Mouse (Mus musculus): ENCODE results near the gene Ddr1.

The Ddr1 gene

DNA sequence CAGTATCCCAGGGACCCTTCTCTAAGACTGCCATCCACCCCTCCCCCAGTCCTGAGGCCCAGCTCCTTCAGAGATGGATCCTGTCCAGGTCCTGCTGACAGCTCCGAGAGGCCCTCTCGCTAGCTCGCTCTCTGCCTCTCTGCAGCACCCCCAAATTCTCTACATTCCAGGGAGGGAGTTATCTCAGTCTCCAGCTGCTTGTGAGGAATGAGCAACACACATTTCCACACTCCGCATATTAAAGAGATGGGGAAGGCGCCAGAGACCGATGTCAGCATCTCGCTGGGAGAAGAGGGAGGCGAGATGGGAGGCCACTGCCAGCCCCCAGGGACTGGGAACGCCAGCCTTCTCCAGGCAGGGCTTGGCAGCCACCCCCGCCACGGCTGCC lies 15.9 kb upstream of the Ddr1 start:
- DNase-seq: no peak

DNA sequence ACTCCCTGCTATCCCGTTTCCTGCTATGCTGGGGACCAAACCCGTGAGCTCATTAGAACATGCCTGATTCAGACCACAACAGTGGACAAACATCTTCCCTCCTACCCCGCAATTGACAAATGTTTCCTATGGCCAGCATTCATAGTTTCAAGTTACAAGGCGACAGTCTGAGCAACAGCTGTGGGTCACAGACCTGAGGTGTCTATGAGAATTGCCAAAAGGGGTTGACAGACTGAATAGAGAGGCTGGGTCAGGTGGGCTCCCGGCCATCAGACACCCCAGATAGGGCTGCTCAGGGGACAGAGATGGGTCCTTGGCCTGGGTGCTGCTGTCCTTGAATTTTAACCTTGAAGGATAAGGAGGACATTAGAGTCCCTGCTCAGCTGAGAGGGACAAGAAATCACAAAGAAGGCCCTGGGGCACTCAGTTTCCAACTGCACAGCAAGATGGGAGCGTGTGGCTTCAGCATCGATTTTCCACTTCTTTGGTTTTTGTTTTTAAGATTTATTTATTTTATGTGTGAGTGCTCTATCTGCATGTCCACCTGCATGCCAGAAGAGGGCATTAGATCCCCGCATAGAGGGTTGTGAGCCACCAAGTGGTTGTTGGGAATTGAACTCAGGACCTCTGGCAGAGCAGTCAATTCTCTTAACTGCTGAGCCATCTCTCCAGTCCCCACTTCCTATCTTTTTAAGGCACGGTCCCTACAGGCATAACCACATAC lies 15.4 kb upstream of the Ddr1 start:
- no peak for DNase-seq

DNA sequence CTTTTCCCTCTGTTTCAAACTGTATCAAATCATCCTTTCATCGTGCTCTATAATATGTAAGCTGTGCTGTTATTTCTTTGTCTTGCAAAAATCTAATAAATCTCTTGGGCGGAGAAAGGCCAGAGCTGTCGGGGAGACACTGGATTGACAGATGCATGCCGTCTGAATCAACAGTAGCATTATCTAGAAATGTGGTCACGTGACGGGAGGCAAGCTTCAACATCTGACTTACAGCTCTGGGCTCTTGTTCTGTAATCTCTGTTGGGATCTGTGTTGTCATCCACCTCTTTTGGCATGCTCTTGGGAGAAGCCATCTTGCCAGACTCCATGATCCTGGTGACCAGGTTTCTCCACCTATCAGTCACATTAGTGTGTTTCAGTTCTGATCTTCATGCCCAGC lies 12.7 kb upstream of the Ddr1 start:
- DNase-seq: no peak

DNA sequence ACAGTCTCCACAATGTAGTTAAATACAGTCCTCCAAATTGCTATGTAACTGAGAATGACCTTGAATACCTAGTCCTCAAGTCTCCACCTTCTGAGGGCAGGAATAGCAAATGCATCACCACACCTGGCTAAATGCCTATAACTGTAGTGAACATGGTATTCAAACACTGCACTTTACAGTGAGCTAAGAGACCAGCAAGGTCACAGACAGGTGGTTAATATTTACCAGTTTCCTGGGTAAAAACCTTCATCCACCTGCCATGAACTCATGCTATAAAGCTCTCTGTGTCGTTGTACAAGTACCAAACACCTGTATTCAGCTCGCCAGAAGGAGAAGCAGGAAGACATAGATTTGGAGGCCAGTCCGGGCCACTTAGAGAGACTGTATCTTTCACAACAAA lies 11.7 kb upstream of the Ddr1 start:
- no peak for DNase-seq

DNA sequence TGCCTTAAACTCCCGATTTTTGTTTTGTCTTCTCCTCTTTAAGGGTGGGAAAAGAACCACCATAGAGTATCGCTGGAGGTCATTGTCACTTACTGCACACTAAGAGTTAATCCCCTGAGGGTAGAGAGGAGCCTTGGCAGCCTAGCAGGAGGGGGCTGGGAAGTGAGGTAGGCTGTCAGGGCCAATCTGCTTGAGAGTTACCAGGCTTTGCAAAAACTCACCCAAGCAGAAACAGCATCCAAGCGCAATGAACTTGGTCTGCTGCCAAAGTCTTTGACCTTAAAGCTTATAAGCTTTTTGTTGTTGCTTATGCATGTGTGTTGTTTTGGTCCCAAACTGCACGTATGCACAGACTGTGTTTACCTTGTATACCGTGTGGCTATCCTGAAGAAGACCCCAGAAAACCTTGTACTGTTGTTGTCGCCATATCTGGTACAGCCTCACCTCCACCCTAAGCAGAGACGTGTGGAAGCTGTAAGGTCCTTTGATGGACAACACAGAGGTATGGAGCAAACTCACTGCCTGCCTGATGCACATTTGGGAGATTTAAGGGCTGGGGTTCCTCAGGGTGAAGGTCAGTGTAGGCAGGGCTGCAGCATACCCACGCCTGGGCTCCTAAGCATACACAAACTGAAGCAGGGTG lies 6.4 kb upstream of the Ddr1 start:
- peak; percentile 49 to 68 for DNase-seq

DNA sequence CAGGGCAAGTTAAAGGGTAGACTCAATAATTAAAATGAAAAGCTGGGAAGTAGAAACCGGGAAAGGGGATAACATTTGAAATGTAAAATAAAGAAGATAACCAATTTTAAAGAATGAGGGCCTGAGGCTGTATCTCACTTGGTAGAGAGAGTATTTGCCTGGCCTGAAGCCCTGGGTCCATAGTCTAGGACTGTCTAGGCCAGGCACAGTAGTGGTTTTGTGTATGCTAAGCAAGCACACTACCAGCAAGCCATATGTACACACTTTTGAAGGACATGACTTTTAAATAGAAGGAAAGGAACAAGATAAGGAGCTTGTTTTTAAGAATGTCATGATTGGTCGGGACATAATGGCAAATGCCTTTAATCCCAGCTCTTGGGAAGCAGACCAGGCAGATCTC lies 4.2 kb upstream of the Ddr1 start:
- DNase-seq: no peak

DNA sequence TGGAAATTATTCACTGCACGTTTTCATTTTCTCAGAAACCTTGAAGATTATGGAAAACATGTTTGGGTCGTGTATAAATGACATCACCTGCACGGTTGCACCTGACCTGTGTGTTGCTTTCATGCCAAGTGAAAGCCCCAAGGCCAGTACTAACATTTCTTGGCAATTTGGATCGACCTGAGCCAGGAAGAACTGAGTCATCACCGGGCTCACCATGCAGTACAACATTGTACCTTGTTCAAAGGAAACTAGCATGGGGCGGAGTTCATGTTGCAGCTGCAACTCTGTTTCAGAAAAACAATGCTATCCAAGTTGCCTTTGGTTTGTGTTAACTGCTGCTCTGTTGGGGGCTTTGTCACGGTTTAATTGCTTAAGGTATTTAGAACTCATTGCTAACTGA lies 3.5 kb upstream of the Ddr1 start:
- DNase-seq: no peak

DNA sequence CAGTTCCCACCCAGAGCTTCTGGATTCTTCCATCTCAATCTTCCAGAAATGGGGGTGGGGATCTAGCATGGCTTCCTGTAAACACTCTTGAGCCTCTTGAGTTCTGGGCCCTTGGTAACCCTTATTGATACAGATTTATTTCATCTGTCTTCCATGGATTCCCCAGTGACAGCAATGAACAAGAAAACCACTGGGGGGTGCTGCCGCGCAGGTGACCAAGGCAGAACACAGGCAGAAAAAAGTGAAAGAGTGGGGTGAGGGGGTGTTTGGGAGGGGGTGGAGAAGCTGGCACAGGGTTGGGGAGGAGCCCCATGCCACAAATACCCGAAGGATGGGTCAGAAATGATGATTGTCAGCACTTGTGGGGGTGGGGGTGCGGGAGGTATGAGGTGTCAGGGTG lies 1.4 kb upstream of the Ddr1 start:
- peak; percentile 70 to 85 for DNase-seq

DNA sequence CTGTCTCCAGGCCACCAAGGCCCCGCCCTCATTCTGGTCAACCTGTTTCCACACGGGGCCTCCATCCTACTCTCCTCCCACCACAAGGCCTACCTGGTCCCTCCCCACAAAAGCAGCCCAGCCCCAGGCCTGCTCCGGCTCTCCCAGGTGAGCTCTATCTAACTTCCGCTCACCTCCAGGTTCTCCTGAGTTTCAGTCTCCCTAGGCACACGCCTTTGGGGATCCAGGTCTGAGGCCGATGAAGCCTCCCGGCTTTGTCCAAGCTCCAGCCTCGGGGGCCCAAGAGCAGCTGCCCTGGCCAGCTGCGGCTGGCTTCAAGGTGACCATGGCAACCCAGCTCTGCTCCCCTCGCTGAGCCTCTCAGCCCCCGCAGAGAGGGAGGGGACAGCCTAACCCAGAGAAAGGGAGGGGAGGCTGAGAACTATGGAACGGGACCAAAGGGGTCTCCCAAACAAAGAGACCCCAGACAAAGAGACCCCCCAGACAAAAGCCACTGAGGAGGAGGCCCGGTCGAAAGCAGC lies 610 bp downstream of the Ddr1 start:
- peak in 1 of 2 experiments; percentile 37 for DNase-seq

DNA sequence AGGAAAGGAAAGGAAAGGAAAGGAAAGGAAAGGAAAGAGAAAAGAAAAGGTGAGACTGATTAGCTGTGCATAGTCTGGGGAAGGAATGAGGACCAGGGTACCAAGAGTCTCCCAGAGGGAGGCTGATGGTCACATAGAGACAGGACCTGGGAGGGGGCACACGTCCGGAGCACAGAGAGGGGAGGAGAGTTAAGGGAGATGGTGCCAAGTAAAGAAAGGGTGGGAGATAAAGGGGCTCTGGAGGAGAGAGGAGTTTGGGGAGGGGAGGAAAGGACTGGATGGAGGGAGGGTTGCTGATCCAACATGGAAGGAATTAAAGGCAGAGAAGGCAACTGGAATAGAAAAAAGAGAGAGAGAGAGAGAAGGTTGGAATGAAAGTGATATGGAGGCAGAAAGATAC lies 1.4 kb downstream of the Ddr1 start:
- no peak for DNase-seq

DNA sequence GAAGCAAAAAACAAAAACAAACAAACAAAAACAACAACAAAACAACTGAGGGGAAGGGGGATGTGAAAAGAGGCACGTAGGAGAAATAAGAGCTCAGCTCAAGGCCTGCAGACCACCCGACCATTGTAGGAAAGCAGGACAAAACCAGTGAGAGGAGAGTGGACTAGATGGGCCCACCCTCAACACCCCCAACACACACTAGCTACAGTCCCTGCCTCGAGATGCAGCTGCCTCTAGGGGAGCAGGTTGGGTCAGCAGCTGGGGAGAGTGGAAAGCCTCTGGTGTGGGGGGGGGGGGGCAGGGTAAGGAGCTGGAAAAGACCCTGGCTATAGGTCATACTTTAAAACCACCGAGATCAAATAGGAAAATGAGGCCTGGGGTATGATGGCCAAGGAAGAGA lies 1.8 kb downstream of the Ddr1 start:
- no peak for DNase-seq

DNA sequence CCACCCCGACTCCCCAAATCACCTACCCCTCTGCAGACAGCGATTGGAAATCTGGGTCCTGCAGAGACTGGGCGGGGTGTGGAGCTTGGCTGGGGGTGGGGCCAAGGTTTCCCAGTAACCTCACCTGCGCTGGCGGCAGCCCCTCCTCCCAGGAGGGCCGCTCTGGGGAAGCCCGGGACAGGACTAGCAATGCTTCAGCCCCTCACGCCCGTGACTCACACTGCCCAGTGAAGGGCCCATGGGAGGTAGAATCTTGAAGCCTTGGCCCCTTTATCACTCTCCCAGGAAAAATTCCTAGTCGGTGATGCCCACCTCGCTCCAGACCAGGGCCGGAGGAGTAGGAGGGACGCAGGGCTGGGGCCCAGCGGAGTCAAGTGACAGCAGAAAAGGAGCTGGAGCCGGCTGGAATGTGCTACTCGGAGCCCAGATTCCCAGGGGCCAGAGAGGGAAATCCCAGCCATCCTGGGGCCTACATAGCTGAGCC lies 2.4 kb downstream of the Ddr1 start:
- DNase-seq: peak; percentile 80 to 83

DNA sequence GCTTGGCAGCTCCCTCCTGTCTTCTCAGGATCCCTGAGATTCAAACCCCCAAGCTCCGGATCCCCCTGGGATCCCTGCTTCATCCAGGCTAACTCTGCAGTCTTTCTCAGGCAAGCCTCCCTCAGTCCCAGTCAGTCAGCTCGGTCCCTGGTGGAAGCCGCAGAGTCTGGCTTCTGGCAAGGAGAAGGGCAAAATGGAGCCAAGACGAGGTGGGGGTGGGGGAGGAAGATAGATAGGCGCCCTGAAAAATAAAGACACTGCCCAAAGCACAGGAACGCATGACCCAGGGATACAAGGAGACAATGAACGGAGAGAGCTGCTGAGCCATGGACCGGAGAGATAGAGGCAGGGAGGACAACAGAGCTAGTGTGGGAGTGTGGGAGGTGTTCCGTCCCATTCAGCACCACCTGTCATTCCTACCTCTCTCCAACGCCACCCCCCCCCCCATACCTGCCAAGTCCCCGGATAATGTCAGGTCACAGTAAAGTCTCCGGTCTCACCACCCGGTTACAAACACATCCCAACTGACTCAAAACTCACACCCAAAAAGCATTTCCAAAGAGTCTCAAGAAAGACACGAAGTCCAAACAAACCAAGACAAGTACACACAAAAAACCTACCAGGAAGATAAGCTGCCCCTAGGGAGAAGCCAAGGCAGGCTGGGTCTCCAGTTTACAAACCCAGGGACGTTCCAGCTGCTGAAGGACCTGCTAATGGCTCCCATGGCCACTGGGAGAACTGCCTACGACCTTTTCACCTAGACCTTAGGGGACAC lies 3.0 kb downstream of the Ddr1 start:
- peak; percentile 80 to 81 for DNase-seq

DNA sequence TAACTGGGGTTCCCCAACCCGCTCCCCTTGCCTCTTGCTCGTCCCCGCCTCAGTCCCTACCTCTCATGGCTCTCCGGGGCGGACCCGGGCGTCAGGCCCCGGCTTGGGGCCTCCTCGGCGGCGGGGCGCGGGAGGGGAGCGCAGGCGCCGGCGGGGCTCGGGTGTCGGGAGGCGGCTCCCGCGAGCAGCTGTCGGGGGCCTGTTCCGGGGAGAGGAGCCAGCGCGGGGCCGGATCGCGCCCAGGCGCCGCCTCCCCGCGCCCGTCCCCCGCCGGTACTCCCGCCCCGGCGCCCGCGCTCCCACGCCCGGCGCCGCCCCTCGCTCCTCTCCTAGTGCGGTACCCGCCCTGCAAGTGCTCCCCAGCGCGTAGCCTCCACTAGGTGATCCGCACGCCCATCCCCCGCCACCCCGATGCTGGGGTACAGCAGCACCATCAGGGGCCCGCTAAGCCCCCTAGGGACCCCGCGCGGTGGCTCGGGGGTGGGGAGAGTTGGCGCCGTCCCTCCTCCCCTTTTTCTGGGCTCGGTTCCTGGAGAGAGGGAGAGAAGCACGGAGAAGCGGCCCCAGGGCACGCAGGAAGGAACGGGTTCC lies 4.0 kb downstream of the Ddr1 start:
- DNase-seq: peak; percentile 91 to 92

DNA sequence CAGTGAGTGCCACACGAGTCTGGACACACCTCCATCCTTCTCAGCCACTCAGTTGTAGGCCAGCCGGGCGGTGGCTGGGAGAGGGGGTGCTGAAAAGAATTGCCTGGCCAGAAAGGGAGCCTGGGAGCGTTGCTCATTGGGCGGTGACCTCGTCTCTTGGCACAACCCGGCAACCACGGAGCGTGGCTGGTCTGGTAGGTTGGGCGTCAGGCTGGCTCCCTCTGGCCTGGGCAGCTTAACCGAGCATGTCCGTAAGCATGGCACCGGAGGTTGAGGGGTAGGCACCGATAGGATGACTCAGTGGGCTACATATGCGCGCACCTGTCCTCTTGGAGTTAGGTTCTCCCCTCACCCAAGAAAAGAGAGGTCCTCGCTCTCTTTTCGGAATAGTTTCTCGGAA lies 4.5 kb downstream of the Ddr1 start:
- peak; percentile 87 to 90 for DNase-seq

DNA sequence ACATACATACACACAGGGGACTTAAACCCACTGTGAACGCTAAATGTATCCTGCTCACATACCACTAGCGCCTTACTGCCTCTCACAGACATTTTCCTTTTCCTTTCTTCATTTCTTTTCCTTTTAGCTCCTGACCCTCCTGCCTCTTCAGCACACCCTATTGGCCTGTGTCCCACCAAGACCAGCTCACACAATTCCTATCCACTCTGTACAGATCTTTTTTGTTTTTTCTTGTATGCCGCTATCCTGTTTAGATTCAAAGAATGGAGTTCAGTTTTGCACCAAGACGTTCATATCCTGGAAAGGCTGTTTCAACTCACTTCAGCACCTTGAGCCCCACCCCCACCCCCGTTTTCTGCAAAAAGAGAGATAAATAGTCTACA lies 5.9 kb downstream of the Ddr1 start:
- DNase-seq: no peak

DNA sequence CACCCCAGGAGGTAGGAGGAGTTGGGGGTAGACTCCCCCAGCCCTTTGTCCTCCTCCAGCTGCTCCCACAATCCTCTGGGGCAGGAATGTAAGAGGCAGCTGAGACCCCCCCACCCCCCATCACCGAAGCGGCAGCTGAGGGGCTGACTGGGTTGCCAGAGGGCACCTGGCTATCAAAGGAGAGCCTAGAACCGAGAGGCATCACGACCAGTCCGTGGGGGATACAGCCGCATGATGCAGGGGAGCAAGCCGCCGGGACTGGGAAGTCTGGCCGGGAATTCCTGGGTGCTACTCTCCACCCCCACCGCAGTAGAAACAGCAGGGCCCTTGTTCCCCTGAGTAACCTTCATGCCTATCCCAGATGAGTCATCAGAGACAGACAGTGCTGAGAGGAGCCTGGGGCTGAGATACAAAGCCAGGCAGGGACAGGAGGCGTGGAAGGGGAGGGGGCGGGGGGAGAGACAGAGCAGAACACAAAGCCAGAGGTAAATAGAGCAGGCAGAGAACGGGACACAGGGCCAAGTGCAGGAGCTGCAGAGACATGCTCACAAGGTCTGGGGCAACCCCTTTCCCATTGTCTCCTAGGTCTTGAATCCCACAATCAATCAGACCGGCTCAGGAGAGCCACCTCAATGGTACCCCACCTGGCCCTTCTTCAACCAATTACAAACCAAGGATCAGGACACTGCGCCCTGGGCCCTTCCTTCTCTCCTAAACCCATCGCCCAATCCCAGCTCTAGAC lies 6.5 kb downstream of the Ddr1 start:
- peak; percentile 69 to 81 for DNase-seq

DNA sequence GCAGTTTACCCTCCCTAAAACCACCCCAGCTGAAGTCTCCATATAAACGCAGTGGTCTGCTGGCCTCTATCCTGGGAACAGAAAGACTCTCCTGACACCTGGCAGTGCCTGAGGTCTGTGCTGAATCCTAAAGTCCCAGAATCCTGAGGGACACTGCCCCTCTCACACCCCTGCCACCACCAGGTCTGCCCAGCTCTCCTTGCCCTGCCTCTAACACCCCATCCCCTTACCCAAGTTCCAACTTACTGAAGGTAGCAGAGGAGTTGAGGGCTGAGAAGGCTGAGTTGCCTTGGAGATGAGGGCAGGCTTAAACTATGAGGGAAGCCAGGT lies 7.0 kb downstream of the Ddr1 start:
- DNase-seq: peak in 1 of 2 experiments; percentile 40

DNA sequence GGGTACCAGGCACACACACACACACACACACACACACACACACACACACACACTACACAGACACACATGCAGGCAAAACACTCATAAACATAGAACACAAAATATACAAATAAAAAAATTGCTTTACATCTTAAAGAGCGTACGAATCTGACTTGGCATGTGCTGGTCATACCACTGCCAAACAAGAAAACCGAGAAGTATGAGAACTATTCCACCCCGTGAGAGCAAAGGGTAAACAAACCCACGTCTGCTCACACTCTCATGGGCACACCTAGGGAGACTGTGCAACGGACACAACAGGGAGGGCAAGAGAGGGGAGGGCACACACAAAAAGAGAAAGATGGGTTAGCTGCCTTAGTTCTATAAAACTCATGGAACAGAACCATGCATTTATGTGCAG lies 7.7 kb downstream of the Ddr1 start:
- DNase-seq: no peak

DNA sequence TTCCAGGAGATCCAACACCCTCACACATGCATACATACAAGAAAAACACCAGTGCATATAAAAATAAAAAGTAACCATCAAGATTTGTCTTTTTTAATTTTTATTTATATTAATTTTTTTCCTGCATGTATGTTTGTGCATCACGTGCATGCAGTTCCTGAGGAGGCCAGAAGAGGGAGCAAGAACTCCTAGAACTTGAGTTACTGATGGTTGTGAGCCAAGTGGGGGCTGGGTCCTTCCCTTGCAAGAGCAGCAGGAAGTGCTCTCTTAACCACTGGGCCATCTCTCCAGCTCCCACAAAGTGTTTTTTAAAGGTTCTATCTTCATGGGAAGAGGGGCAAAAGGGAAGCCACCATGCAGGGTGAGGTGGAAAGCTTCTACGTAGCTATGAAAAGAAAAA lies 9.1 kb downstream of the Ddr1 start:
- peak in 1 of 2 experiments; percentile 61 for DNase-seq

DNA sequence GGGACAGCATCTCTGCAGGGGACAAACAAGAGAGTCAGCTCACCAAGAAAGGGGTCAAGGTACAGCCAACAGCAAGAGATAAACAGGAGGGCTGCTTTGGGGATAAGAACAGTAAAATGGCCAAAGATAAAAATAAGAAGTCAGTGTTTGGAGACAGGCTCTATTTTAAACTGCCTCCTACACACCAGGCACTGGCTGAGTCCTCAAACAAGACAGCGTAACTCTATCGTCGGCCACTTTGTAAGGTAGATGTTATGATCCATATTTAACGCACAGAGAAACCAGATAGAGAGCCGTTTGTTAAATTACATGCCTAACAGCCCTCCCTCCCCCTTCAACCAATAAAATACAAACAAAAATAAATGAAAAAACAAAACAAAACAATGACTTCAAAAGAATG lies 10.5 kb downstream of the Ddr1 start:
- DNase-seq: no peak

DNA sequence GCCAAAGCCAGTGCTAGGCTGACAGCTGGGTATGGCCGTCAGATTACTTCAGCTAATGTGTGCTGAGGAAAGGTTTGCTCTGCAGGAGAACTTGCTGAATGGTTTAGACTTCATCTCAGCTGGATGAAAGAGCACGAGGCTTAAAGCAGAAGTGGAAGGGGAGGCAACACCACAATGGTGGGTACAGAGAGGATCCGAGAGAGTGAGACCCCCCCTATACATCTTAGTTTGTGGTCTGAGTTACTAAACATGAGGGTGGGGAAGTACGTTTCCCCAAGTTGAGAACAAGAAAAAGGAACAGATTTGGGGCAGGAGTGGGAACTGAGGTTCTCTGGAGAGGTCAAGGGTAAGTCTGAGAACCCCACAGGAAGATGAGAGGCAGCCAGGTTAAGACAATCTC lies 12.1 kb downstream of the Ddr1 start:
- DNase-seq: no peak

DNA sequence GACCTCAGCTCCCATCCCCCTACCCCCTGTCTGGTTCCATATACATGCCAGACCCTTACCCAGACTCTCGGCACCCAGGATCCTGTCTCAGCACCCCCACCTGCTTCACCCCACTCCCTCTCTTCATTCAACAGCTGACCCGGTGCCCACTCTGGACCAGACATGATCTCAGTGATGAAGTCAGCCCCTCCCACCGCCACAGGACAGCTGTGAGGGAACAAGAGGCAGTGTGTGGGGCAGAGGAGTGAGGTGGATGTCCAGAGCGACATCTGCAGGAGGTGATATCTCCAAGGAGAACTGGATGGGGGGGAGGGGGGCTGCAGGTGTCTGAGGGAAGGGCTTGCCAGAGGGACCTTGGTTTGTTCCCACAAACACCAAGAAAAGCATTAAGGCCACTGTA lies 12.6 kb downstream of the Ddr1 start:
- DNase-seq: no peak

Data from cerebellum, postnatal 25 days (tissue).